Mouse (Mus musculus) heart, embryonic 12.5 days (tissue): ENCODE measurements around the gene Tnfrsf17. TPM values are rescaled to one million over a fixed set of nuclear protein-coding genes. Genes with fewer than 3 reads are reported as not detected.

Experiments
- polyA plus RNA-seq: library from polyadenylated mRNA; unstranded; fragments of >200 nt; fragmentation: Nextera tagmentation; extraction: Ambion mirVana; gene quantifications from 2 replicates; pipeline ENCODE4 v1.2.1, GENCODE M21; 2016

Tnfrsf17 gene
- polyA plus RNA-seq, 1 experiment from 2014 or later: not detected

Other genes with a start within 250 kb of the Tnfrsf17 start
- gene Litaf, start 247.7 kb upstream of the Tnfrsf17 start, polyA plus RNA-seq: 63.6 and 64.5 TPM in 2 replicates
- gene Txndc11, start 179.2 kb upstream of the Tnfrsf17 start, polyA plus RNA-seq: 36.7 and 37.2 TPM in 2 replicates
- gene Zc3h7a, start 137.4 kb upstream of the Tnfrsf17 start, polyA plus RNA-seq: 77.9 and 83.9 TPM in 2 replicates
- 146 and 152 TPM in 2 replicates for gene Rsl1d1, start 110.5 kb upstream of the Tnfrsf17 start, polyA plus RNA-seq
- 74.9 and 77.5 TPM in 2 replicates for gene Gspt1, start 59.5 kb upstream of the Tnfrsf17 start, polyA plus RNA-seq
- 5.4 and 6.7 TPM in 2 replicates for gene Snx29, start 9.1 kb downstream of the Tnfrsf17 start, polyA plus RNA-seq